Mouse (Mus musculus): ENCODE measurements around the gene Nos1. TPM values are rescaled to one million over a fixed set of nuclear protein-coding genes. Genes with fewer than 3 reads are reported as not detected.

Gene Nos1
- 0.20 TPM for polyA plus RNA-seq (2014; fragmentation: Illumina TruSeq; extraction: RNeasy Lipid Tissue Mini Kit (QIAGEN cat#74804); ENCODE audit: low read depth, low replicate concordance)

GRCm38 (mm10) chr5:117780681-117781080, at the start of gene Nos1:
Gene Nos1, plus strand, starts transcription at chr5:117781032.

GRCm38 (mm10) chr5:117976657-117977500, 196.0 kb downstream of the Nos1 start, which contains the start of gene Fbxo21:
Gene Fbxo21, plus strand, starts transcription at chr5:117976730.

Other genes with a start within 250 kb of the Nos1 start
- gene Fbxo21, start 195.7 kb downstream of the Nos1 start, polyA plus RNA-seq (2014; fragmentation: Illumina TruSeq; extraction: RNeasy Lipid Tissue Mini Kit (QIAGEN cat#74804); ENCODE audit: low read depth, low replicate concordance), result 30.4 TPM
- 2.2 TPM for gene Tesc, start 246.7 kb downstream of the Nos1 start, polyA plus RNA-seq (2014; fragmentation: Illumina TruSeq; extraction: RNeasy Lipid Tissue Mini Kit (QIAGEN cat#74804); ENCODE audit: low read depth, low replicate concordance)

Data from kidney, adult 10 weeks (tissue).